Mouse (Mus musculus) spleen, adult 2 months (tissue): ENCODE measurements at regions not wholly inside any gene's neighbourhood (a gene's known extent, or its start where the extent isn't known, plus 50 kb on each side); places are given as distances from the start of the nearest gene placed in this dataset.

Source experiments
- DNase-seq, 2 experiments: peaks; one replicate each; pipeline versions ENCODE4 v3.0.0 to v3.0.0-alpha.2; 2012 to 2021; ENCODE audit warnings: low spot score in 2 of 2, low read depth in 1 of 2
- H3K27ac ChIP-seq: fragments of 200-500 bp; 2 replicates; pipeline ENCODE4 v1.5.1; 2012; ENCODE audit warnings: low read length, inconsistent platforms; ENCODE audit not compliant: insufficient read depth
- H3K27me3 ChIP-seq: fragments of 200-500 bp; 2 replicates; pipeline ENCODE4 v1.6.1; 2012; ENCODE audit warnings: mild to moderate bottlenecking, moderate library complexity, low read length, inconsistent platforms; ENCODE audit not compliant: control insufficient read depth, insufficient read depth
- H3K36me3 ChIP-seq: fragments of 200-500 bp; 2 replicates; pipeline ENCODE4 v1.6.1; 2012; ENCODE audit warnings: mild to moderate bottlenecking, low read length, inconsistent platforms; ENCODE audit not compliant: control insufficient read depth, insufficient read depth
- H3K4me1 ChIP-seq: fragments of 200-500 bp; 2 replicates; pipeline ENCODE4 v1.6.1; 2011; ENCODE audit warnings: inconsistent platforms; ENCODE audit not compliant: control insufficient read depth, insufficient read depth, insufficient read length
- H3K4me3 ChIP-seq: fragments of 200-500 bp; 2 replicates; pipeline ENCODE4 v1.5.1; 2011; ENCODE audit warnings: mild to moderate bottlenecking, inconsistent platforms; ENCODE audit not compliant: insufficient read depth, insufficient read length; ENCODE audit errors: extremely low read depth
- CTCF ChIP-seq: fragments of 200-500 bp; IDR thresholded peaks from 2 replicates; pipeline ENCODE4 v1.5.1; 2011; ENCODE audit warnings: mild to moderate bottlenecking, inconsistent platforms; ENCODE audit not compliant: insufficient read depth, insufficient read length, insufficient replicate concordance; ENCODE audit errors: extremely low read depth
- POLR2A ChIP-seq: fragments of 200-500 bp; IDR thresholded peaks from 2 replicates; pipeline ENCODE4 v1.6.1; 2011; ENCODE audit warnings: low read depth, low read length, inconsistent platforms
- WGBS: fragments of 180-500 bp; shearing (Covaris S2); methylation state at CpG from one replicate; pipeline ENCODE4 v1.1.7; 2018; 5-methylcytosine and 5-hydroxymethylcytosine counted together

- TF ChIP-seq CTCF = no peak
- no peak for TF ChIP-seq POLR2A
- no peaks in the 10 kb centered on the region for H3K27me3 ChIP-seq
- no peak for DNase-seq
- no peaks in the 10 kb centered on the region for H3K36me3 ChIP-seq
- H3K4me1 ChIP-seq = no peaks in the 10 kb centered on the region
- H3K27ac ChIP-seq = no peak overlapping the region
- no peak overlapping the region for H3K4me3 ChIP-seq
These were observed 77.1 kb upstream of the Pdc start for GRCm38 (mm10) chr1:150242108-150242507.

DNA sequence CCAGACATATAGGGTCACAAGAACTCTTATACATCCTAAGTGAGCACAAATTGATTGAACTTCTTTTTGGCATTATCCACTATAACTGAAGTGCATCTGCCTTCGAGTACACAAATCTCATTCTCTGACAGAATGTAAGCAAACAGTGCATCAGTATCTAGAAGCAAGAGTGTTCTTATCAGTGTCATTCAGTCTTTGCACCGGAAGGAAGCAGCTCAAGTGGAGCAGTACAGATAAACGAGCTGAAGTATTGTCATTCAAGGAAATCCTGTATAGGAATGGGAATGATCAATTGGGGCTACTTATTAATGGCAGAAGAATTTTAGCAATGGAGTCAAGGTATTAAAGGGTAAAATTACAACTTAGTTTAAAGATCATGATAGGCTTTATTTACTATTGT lies 74.3 kb upstream of the Pdc start:
- Histone ChIP-seq H3K4me3 (no peak overlapping the region), H3K27ac (no peak overlapping the region), H3K4me1 (no peaks in the 10 kb centered on the region), H3K27me3 (no peaks in the 10 kb centered on the region), H3K36me3 (no peaks in the 10 kb centered on the region)
- no peak for TF ChIP-seq CTCF
- no peak for TF ChIP-seq POLR2A
- no peak for DNase-seq
- WGBS = 16% methylated on average over 3 of the region's 3 CpGs

DNA sequence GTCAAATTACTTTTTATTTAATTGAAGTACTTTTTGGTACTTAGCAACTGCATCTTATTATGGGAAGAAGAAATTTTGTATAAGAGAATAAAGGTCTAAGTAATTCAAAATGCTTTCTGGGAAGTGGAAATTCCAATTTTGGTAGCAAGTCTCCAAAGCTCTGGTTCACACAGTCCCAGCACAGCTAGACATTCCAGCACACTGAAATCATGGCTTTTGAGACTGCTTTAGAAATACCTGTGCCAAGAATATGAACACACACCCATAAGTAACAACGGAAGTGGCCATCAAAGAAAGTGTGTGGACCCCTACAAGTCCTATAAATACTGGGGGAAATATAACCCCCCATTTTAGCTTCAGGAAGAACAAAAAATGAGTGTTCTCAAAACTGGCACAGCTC lies 67.8 kb upstream of the Pdc start:
- DNase-seq = no peak
- Histone ChIP-seq H3K4me1 (no peaks in the 10 kb centered on the region), H3K27me3 (no peaks in the 10 kb centered on the region), H3K27ac (no peak overlapping the region), H3K4me3 (no peak overlapping the region), H3K36me3 (no peaks in the 10 kb centered on the region)
- TF ChIP-seq POLR2A (no peak), CTCF (no peak)
- WGBS = 80% methylated on average over 1 of the region's 1 CpGs

- H3K27me3 ChIP-seq = no peaks in the 10 kb centered on the region
- no peak for TF ChIP-seq CTCF
- TF ChIP-seq POLR2A = no peak
- no peak overlapping the region for H3K27ac ChIP-seq
- DNase-seq = no peak
- H3K4me3 ChIP-seq = no peak overlapping the region
- no peaks in the 10 kb centered on the region for H3K36me3 ChIP-seq
- WGBS = 44% methylated on average over 3 of the region's 3 CpGs
- H3K4me1 ChIP-seq = no peaks in the 10 kb centered on the region
These were observed 67.3 kb upstream of the Pdc start for GRCm38 (mm10) chr1:150251876-150252275.

GRCm38 (mm10) chr1:150257596-150257995 lies 61.6 kb upstream of the Pdc start:
- DNase-seq = no peak
- WGBS = 73% methylated on average over 4 of the region's 4 CpGs
- Histone ChIP-seq H3K36me3 (no peaks in the 10 kb centered on the region), H3K4me1 (no peaks in the 10 kb centered on the region), H3K4me3 (no peak overlapping the region), H3K27me3 (no peaks in the 10 kb centered on the region), H3K27ac (no peak overlapping the region)
- TF ChIP-seq POLR2A (no peak), CTCF (no peak)

- no peak overlapping the region for H3K27ac ChIP-seq
- no peaks in the 10 kb centered on the region for H3K27me3 ChIP-seq
- no peak overlapping the region for H3K4me3 ChIP-seq
- no peak for TF ChIP-seq POLR2A
- TF ChIP-seq CTCF = no peak
- WGBS = 77% methylated on average over 1 of the region's 1 CpGs
- H3K4me1 ChIP-seq = no peaks in the 10 kb centered on the region
- no peaks in the 10 kb centered on the region for H3K36me3 ChIP-seq
- no peak for DNase-seq
These were observed 58.9 kb upstream of the Pdc start for GRCm38 (mm10) chr1:150260355-150260754.

DNA sequence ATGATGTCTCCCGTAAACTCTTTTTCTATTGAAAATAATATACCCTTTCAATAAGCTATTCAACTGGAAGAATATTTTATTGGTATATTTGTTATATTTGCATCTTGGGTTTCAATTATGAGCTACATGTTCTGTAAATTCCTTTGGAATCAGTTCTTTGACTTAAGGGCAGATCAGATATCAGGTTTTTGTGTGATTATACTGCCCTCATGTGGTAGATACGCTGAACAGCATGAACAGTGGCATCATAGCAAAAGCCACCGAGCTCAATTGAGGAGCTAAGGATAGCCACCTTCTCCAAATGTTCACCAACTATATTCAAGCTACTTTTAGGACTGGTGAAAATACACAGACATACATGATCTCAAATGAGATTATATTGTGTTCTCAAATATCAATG lies 52.7 kb upstream of the Pdc start:
- Histone ChIP-seq H3K27ac (no peak overlapping the region), H3K4me3 (no peak overlapping the region), H3K36me3 (no peaks in the 10 kb centered on the region), H3K27me3 (no peaks in the 10 kb centered on the region), H3K4me1 (no peaks in the 10 kb centered on the region)
- TF ChIP-seq POLR2A = no peak
- TF ChIP-seq CTCF = no peak; the same call in 1 of the 2 replicates
- WGBS = 38% methylated on average over 3 of the region's 3 CpGs
- no peak for DNase-seq

- whole genome bisulfite sequencing = 84% methylated on average over 3 of the region's 3 CpGs
- H3K4me1 ChIP-seq = no peaks in the 10 kb centered on the region
- H3K27ac ChIP-seq = no peak overlapping the region
- no peak for DNase-seq
- no peaks in the 10 kb centered on the region for H3K27me3 ChIP-seq
- H3K4me3 ChIP-seq = no peak overlapping the region
- no peaks in the 10 kb centered on the region for H3K36me3 ChIP-seq
- no peak for TF ChIP-seq POLR2A
- TF ChIP-seq CTCF = no peak
These were observed 52.2 kb upstream of the Pdc start for GRCm38 (mm10) chr1:150267003-150267402.
